In genomic region chr15:102524892-102525485, GRCm38 (mm10) we compare ENCODE assay signal across 9 mouse cellular contexts. TPM values are rescaled to one million over a fixed set of nuclear protein-coding genes. Genes with fewer than 3 reads are reported as not detected.
DNase-seq lines count a peak whose midpoint lies in the region; ATAC-seq and TF ChIP-seq lines count a peak whose summit lies in the region.
"Had no signal": no experiment of that assay in that cellular context is flagged by ENCODE, and none has a peak within 500 bp of the region (broad histone marks: within the 10 kb centered on the region; RNA-seq: fewer than 3 reads in every experiment).

TSS of gene Npff (minus strand) at chr15:102524942.

- 0 out of 2 replicates have a peak within 1 kb of the TSS, but pooled peaks have one; percentile 14 for H3K27ac ChIP-seq in forebrain, embryonic 14.5 days (ENCODE audit: low read depth, low read length)
- peak within 1 kb of the TSS; percentile 56 for H3K27ac ChIP-seq in hindbrain, embryonic 15.5 days (replicated peaks)
- 0 out of 2 replicates have a peak within 1 kb of the TSS, but pooled peaks have one; percentile 18 for H3K27ac ChIP-seq in midbrain, postnatal 0 days (ENCODE audit: low read depth, low read length)

- peak; percentile 99 for TF ChIP-seq CTCF in midbrain, postnatal 0 days (IDR thresholded peaks at IDR 0.05)

- H3K4me2 ChIP-seq in forebrain, embryonic 14.5 days (ENCODE audit: low read length): no peak within 1 kb of the TSS
- H3K4me2 ChIP-seq in hindbrain, embryonic 15.5 days: no peak within 1 kb of the TSS
- no peak within 1 kb of the TSS for H3K4me2 ChIP-seq in midbrain, postnatal 0 days (ENCODE audit: low read depth, low read length, poor library complexity, severe bottlenecking)

- peak; percentile 76 for DNase-seq in urinary bladder, postnatal 14 days (ENCODE audit: low spot score)
- DNase-seq in urinary bladder, adult 2 months (ENCODE audit: low spot score): no peak
- peak; percentile 83 for DNase-seq in cerebellum, adult 11 months
- peak; percentile 85 for DNase-seq in forebrain, embryonic 14.5 days (ENCODE audit: low spot score)
- peak; percentile 79 for DNase-seq in left cerebral cortex, postnatal 4 days
- peak; percentile 87 for DNase-seq in midbrain, postnatal 0 days (ENCODE audit: low spot score)
- DNase-seq in spleen, postnatal 4 days (ENCODE audit: low spot score in 2 of 2): peak; percentile 70 to 90

- no peak within 1 kb of the TSS for H3K4me3 ChIP-seq in forebrain, embryonic 14.5 days (ENCODE audit: low read depth, low read length)
- no peak within 1 kb of the TSS for H3K4me3 ChIP-seq in hindbrain, embryonic 15.5 days
- H3K4me3 ChIP-seq in midbrain, postnatal 0 days (ENCODE audit: low read depth, low read length): no peak within 1 kb of the TSS
- H3K4me3 ChIP-seq: erythroblast, embryonic 14.5 days had no signal

- intact Hi-C loops in left cerebral cortex, postnatal 4 days (cut with DNase I): no loop called here

- no peaks in the 10 kb centered on the region for H3K9me3 ChIP-seq in forebrain, embryonic 14.5 days (replicated peaks; ENCODE audit: control insufficient read depth, low read length)
- no peaks in the 10 kb centered on the region for H3K9me3 ChIP-seq in hindbrain, embryonic 15.5 days
- no peaks in the 10 kb centered on the region for H3K9me3 ChIP-seq in midbrain, postnatal 0 days (ENCODE audit: low read length)

- H3K4me1 ChIP-seq in forebrain, embryonic 14.5 days (ENCODE audit: control insufficient read depth, insufficient read depth, low read length): no peaks in the 10 kb centered on the region
- H3K4me1 ChIP-seq in hindbrain, embryonic 15.5 days (replicated peaks): peaks cover 6% of the 10 kb centered on the region
- no peaks in the 10 kb centered on the region for H3K4me1 ChIP-seq in midbrain, postnatal 0 days (ENCODE audit: insufficient read depth, low read length)

- H3K27me3 ChIP-seq in forebrain, embryonic 14.5 days (replicated peaks; ENCODE audit: control insufficient read depth, insufficient read depth, low read length): no peaks in the 10 kb centered on the region
- H3K27me3 ChIP-seq in hindbrain, embryonic 15.5 days: no peaks in the 10 kb centered on the region
- no peaks in the 10 kb centered on the region for H3K27me3 ChIP-seq in midbrain, postnatal 0 days (ENCODE audit: insufficient read depth, low read length)

- 4% methylated on average over 3 of the region's 3 CpGs for WGBS in forebrain, embryonic 14.5 days
- WGBS in hindbrain, embryonic 15.5 days: 6% methylated on average over 3 of the region's 3 CpGs
- WGBS in midbrain, postnatal 0 days: 2% methylated on average over 3 of the region's 3 CpGs

- ATAC-seq in forebrain, embryonic 14.5 days: peak; percentile 40; the same call in 1 of the 2 replicates
- peak; percentile 52; the same call in 1 of the 2 replicates for ATAC-seq in hindbrain, embryonic 15.5 days (ENCODE audit: low FRiP score, low read depth)
- ATAC-seq in midbrain, postnatal 0 days (ENCODE audit: low FRiP score): no peak

- peaks cover 63% of the 10 kb centered on the region for H3K36me3 ChIP-seq in forebrain, embryonic 14.5 days (ENCODE audit: control insufficient read depth, insufficient read depth, low read length)
- peaks cover 46% of the 10 kb centered on the region for H3K36me3 ChIP-seq in hindbrain, embryonic 15.5 days
- peaks cover 45% of the 10 kb centered on the region for H3K36me3 ChIP-seq in midbrain, postnatal 0 days (ENCODE audit: insufficient read depth, low read length)

- H3K9ac ChIP-seq in forebrain, embryonic 14.5 days (ENCODE audit: low read length): no peak within 1 kb of the TSS
- no peak within 1 kb of the TSS; the same call in 1 of the 2 replicates for H3K9ac ChIP-seq in hindbrain, embryonic 15.5 days
- no peak within 1 kb of the TSS for H3K9ac ChIP-seq in midbrain, postnatal 0 days (replicated peaks; ENCODE audit: low read length, poor library complexity, severe bottlenecking)

RNA-seq across cellular contexts. Expression of gene Npff, which starts in this region (rescaled TPM):
- 8.1 and 8.2 TPM in 2 replicates for polyA plus RNA-seq in urinary bladder, adult 2 months (2012; rRNA removed)
- 1.3 and 1.4 TPM in 2 replicates for polyA plus RNA-seq in forebrain, embryonic 14.5 days (2014; fragmentation: Nextera tagmentation; extraction: Ambion mirVana)
- polyA plus RNA-seq in hindbrain, embryonic 15.5 days (2015; fragmentation: Nextera tagmentation; extraction: Ambion mirVana): 4.8 and 5.3 TPM in 2 replicates
- total RNA-seq in left cerebral cortex, postnatal 4 days (2021): 1 to 10 TPM; 3.9 to 5.0 TPM
- 2.6 and 2.7 TPM in 2 replicates for total RNA-seq in midbrain, postnatal 0 days (2014; rRNA removed)
- polyA plus RNA-seq in midbrain, postnatal 0 days (2015; fragmentation: Nextera tagmentation; extraction: Ambion mirVana): 0.99 and 1.3 TPM in 2 replicates
